Mouse (Mus musculus) ES-E14 (cell line): ENCODE measurements at regions not wholly inside any gene's neighbourhood (a gene's known extent, or its start where the extent isn't known, plus 50 kb on each side); places are given as distances from the start of the nearest gene placed in this dataset.

Source experiments
- CHD2 ChIP-seq: IDR thresholded peaks from 2 replicates; pipeline ENCODE4 v1.6.1; 2014; ENCODE audit warnings: mild to moderate bottlenecking, low read depth, low read length, inconsistent platforms
- HCFC1 ChIP-seq: IDR thresholded peaks from 2 replicates; pipeline ENCODE4 v1.6.1; 2012; ENCODE audit warnings: low read length, inconsistent platforms, borderline replicate concordance; ENCODE audit not compliant: insufficient read depth
- MAFK ChIP-seq: IDR thresholded peaks from 2 replicates; pipeline ENCODE4 v1.6.1; 2014; ENCODE audit warnings: mild to moderate bottlenecking, low read depth, low read length, inconsistent platforms; ENCODE audit not compliant: insufficient read depth
- ZC3H11A ChIP-seq: IDR thresholded peaks from 2 replicates; pipeline ENCODE4 v1.6.1; 2012; ENCODE audit warnings: low read depth, mild to moderate bottlenecking, inconsistent platforms, low read length, borderline replicate concordance
- ZNF384 ChIP-seq: IDR thresholded peaks from 2 replicates; pipeline ENCODE4 v1.6.1; 2012; ENCODE audit warnings: low read depth, low read length, inconsistent platforms

DNA sequence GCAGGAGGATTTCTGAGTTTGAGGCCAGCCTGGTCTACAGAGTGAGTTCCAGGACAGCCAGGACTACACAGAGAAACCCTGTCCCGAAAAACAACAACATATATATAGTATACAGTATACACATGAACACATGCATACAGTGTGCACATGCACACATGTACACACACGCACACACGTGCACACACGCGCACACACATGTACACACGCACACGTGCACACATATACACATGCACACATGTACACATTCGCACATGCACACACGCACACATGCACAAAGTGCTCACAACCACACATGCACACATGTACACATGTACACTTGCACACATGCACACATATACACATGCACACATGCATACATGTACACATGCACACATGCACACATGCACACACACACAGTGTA lies 92.0 kb downstream of the Mat2b start:
- no peak for TF ChIP-seq ZC3H11A
- TF ChIP-seq MAFK: no peak
- no peak for TF ChIP-seq ZNF384
- no peak for TF ChIP-seq CHD2
- no peak for TF ChIP-seq HCFC1
